Mouse (Mus musculus) T-helper 1 cell (primary cell): ENCODE results near the gene Eed.

Source experiments
- in situ Hi-C: fragments of 300-600 bp; cut with MboI, MseI; formaldehyde crosslinking; loops from one replicate; pipeline ENCODE4 v1.15.1; 2025; ENCODE audit warnings: high pct_unique_total_duplicates

Eed gene

DNA sequence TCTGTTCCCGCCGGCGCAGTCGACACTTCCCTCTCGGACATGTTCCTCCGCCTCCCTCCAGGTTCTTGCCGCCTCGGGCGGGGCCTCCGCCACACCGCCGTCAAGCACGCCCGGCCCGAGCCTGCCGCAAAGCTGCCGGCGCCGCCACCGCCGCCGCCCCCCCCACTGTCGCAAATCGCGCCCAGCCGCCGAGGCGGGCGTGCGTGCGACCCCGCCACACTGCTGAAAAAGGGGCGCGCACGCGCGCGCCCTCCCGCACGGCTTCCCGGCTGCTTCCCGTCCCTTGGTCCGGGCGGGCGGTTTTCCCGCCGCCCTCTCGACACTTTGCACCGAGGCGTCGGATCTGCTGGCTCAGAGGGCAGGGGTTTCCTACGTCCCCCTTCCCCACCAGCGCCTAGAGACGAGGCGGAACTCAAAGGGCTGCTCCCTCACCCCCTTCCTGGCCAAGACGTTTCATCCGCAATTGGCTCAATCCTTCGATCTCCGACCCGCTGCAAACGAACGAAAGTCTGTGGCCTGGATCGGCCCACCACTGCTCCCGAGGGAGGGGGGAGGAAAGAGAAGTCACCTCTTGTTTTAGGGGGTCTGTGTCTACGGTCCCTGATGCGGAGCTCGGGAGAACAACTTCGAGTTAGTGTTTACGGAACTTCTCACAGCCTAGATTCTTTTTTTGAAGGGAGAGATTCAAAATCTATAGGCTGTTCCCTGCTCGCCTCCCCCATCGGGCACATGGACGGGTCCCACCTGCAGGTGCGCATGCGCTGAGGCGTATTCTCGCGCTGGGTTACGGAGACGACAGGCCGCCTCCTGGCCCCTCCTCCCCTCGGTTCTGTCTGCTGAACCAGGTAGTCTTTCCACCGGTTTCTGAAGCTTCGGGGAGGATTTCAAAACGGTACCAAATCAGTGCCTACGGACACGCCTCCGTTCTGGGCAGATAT is at the start of gene Eed:
Gene Eed (minus strand): TSS at position 499 of the 938 bp plus-strand sequence.
- in situ Hi-C loops: no loop called here

DNA sequence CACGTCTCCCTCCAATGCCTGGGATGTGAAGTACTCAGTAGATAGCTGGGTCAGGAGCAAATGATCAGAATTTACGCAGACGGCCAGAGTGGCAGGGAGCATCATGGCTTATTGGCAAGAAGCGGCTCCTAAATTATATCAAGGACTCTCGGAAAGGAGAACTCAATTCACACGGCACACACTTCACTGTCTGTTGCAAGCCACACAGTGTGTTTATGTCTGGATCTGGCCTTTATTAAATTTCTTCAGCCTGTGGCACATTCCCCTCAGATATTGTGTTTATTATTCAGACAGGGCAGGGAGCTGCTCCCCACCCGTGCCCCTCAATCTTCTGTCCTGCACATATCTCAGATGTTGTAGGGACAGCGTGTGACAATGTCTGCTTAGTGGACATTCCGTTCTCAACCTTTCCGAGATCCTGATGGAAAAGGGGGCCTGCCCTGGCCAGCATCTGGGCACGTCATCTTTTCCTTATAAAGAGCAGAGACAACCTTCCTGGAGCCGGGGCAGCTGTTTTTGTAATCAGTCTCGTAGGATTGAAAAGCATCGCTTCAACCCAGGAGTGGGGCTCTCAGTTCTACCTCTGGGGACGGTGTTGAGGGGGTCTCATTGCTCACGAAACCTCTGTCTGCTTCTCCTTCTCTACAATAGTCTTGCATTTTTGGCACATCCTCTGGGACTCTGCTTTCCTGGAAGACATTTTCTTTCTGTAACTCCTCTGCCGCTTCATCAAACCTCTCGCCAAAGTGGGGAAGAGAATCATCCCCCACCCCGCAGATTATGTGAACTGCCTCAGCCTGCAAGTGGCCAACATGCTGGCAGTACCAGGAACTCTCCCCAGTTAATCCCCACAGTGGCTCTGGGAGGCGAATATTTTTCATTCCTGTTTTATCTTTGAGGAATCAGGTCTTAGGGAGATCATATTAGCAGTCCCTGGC is 49.0 kb upstream of the Eed start:
- in situ Hi-C loops: no loop called here

DNA sequence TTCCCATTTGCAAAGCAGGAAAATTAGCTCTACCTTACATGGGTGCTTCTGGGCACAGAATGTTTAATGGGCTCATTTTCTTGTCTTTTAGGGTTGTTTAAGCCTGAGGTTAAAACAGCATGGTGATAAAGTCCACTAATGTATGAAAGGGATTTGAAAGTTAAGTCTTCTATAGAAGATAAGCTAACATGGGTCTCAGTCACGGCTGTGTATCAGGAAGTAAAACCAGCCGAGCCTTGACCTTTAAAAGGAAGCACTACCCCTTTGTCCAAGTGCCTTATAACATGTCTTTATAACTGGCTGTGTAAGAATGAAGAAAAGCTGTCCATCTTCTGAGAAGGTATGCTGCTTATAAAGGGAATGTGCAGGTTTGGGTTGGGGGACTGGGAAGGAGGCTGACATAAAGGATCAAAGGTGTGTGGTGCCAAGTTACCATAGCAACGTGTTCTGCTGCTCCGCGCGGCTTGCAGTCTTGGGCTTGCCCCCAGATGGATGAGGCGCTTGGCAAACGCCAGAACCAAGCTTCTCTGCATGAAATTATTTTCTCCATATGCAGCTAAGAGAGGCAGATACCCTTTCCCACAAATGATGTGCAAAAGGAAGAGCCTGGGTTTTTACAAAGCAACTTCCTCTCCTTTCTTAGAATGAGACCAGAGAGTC is 48.2 kb upstream of the Eed start:
- in situ Hi-C loops: no loop called here

DNA sequence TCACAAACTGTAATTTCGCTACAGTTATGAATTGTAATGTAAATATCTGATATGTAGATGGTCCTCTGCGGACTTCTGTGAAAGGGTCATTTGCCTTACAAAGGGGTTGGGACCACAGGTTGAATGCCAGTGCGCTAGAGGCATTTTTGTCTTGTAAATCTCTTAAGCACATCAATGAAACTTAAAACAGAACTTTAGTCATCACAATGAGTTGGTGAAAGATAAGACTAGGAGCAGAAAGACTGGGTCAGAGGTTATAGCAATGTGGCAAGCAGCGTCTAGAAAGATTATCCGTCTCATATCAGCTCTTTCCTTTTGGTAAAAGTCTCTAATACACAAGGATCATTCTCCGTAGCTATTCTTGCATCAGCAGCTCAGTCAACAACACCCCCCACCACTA is 44.2 kb upstream of the Eed start:
- in situ Hi-C loops: no loop called here

DNA sequence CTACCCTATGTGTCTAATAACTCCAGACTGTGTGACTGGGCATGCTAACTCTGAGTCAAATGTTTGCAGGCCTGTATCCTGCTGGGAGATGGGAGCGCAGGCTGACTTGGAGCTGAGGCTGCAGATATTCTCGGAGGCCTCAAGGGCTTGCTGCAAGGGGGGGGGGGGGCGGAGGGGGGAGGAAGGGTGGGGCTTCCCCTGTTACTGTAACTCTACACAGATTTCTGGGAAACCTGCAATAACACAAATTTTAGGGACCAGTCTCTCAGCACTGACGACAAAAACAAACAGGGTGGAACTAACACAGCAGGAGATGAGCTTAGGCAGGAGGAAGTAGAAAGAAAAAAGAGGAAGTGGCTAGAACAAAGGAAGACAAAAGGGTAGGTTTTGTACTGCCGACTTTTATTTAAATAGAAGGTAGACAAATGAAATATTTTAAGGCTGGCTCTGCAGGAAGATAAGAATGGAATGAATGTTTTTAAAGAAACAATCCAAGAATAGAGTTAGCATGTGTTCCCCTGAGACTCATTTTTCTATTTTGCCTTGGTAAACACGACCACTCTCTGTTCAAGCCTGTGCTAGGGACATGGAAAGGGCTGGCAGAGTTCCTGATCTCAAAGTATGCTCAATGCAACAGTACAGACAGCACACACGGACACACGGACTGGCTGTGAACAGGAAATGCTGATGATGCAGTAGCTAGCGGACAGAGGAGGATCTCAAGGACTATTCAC is 42.4 kb upstream of the Eed start:
- in situ Hi-C loops: no loop called here

DNA sequence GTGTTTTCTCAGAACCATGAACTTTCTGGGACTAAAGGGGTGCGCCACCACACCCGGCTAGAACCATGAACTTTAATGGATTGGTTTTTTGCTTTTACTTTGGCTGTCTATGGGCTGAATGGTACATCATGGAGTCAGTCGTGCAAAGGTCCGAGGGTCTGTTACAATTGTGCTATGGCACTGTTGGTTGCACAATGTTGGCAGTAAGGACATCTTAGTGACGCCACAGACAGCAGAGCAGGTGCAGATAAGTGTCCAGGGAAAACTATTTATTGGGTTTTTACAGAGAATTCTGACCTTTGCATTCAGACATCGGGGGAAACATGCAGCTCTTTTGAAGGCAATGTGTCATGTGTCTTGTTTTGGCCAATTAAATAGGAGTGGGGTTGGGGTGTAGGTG is 39.5 kb upstream of the Eed start:
- in situ Hi-C loops: no loop called here

DNA sequence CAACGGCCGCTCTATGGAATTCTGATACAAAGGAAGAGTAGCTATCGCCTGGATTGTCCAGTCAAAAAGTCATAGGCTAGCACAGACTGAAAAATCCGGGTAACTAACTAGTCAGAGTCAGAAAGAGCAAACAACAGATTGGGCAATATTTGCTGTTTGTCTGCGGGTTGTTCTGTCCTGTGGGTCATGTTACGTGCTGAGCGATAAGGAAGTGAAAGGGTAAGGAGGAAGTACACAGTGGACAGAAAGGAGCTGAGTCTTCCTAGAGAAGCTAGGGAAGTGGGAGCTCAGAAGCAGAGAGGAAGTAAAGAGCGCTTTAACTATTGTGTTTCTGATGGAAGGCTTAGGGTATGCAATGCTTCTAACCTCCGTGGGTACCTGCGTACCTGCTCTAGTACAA is 38.8 kb upstream of the Eed start:
- in situ Hi-C loops: no loop called here

DNA sequence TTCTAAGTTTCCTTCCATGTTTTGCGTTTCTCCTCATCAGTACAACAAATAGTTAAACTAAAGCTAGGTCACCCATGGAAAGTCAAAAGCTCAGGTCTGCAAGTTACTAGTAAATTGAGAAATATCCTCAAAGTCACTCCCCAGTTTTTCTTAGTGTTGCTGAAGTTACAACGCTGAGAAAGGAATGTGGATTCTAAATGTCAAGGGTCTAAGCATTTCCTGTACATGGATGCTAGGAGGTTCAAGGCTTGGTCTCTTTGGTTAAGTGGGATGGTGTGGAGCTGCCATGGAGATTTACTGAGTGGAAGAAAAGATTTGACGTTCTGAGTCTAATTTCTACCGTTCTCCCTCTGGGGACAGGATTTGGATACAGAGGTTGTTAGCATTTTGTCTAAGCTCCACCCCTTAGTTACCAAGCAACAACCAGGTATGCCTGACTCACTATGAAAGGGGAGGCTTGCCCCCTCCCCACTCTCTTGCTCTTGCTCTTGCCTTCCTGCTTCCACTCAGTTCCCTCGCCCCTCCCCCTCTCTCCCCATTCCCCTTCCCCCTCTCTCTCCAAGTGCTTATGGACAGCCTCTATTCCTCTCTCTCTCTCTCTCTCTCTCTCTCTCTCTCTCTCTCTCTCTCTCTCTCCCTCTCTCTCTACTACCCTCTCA is 36.3 kb upstream of the Eed start:
- in situ Hi-C loops: no loop called here

DNA sequence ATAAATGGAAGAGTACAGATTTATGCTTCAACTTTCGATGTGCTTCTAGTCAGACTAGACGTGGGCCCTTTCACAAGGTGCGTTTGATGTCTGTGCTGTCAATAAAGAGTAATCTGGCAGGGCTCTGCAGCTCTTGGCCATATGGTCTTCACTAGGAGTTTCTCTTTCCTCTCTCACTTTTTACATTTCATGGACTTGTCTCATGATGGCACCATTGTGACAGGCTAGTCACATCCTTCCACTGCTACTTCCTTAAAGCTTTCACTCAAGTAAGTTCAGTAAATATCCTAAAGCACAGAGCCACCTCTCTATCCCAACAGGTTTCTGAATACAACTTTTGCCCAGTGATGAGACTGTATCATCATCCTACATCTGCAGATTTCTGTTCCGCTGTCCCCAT is 35.7 kb upstream of the Eed start:
- in situ Hi-C loops: no loop called here

DNA sequence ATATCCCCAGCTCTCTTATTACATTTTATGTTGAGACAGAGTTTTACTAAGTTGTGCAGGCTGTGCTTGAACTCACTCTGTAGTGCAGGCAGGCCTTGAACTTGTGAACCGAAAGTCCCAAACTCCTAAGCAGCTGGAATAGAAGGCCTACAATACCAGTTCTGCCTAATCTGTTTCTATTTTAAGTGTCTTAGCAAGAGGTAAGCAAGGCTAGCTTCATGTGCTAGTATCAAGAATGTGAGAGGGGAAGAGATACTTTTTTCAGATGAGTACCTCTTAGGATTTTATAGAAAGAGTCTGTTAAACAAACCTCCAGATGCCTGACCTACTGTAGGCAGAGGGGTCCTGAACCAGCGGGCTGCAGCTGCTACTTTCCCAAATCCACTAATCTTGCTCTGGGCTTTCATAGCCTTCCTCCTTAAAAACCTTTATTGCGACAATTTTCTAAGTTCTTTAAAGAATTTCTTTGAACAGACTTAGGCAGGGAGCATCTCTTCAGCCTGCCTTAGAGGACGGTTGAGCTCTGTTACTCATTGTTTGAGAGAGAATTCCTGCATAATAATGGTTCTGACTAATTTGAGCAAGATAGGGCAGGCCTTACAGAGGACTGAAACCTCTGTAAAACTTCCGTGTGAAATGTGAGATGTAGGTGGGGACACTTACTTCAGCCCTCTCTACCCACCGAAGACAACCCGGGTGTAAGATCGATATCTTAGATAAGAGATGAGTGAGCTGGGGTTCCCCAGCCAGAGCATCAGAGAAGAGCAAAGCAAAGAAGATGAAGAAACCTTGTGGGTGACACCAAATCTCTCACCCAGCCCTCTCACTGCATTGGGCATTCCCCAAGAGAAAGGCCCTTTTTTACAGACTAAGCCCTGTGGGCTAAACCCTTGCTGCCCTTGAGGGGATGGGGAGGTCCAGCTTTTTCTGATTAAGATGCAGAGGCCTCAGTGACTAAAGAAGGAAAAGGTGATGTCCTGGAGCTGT is 26.2 kb upstream of the Eed start:
- in situ Hi-C loops: no loop called here

DNA sequence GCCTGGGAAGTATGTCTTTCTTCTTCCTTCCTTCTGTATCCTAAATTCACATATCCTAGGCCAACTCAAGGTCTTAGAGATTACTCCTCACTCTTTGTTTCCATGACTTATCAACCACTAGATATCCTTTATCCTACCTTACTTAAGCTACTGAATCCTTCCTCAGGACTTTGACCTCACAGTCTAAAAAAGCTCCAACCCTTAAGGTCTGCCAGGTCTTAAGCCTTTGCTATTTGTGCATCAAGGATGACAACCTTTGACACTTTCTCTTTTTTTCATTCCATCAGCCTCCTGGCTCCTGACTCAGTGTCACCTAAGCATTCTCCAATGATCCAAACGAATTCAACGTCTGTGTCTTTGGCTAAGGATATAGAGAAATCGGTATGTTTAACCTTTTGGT is 24.0 kb upstream of the Eed start:
- in situ Hi-C loops: no loop called here

DNA sequence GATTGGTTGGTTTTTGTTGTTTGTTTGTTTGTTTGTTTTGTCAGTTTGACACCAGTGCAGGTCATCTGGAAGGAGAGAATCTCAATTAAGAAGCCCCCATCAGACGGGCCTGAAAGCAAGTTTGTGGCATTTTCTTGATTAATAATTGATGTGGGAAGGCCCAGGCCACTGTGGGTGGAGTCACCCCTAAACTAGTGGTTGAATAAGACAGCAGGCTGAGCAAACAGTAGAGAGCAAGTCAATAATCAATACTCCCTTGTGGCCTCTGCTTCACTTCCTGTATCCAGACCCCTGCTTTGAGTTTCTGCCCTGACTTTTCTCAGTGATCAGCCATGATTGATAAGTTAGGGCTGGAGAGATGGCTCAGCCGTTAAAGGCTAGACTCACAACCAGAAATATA is 21.6 kb upstream of the Eed start:
- in situ Hi-C loops: no loop called here

DNA sequence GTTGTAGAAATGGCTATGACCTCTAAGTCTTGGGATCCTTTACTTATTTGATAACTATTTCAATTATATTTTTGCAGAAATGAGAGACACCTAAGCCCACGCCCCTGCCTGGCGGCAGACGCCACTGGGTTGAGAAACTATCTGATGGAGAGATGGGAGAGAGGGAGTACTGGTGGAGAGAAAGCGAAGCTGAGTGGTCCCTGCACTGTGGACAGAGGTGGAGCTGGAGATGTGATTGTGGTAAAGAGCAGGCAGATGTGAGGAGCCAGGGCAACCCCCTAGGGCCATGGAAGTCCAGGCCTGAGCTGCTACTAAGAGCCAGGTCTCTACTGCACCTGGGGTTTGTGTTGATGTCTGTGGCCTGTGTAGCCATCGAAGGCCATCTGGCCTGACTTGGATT is 18.7 kb upstream of the Eed start:
- in situ Hi-C loops: loop anchor here (5.0 to 10.0 kb wide), 2 partner anchors 148 to 575 kb away; no protein-coding TSS in a partner anchor

DNA sequence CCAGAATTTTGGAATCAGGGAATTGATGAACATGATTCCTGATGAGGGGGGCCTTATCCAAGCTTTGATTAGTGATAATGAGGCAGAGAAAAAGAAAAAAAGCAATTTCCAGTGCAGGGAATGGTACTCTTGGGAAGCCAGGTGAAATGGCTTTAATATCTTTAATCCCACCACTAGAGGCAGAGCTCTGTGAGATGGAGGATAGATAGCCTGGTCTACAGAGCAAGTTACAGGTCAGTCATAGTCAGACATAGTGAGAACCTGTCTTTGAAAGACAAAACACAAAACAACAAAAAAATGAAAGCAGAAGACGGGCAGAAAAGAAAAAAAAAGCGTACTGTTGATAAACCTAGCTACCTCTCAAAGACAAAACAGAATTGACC is 17.8 kb upstream of the Eed start:
- in situ Hi-C loops: loop anchor here (5.0 to 10.0 kb wide), 2 partner anchors 149 to 576 kb away; no protein-coding TSS in a partner anchor

DNA sequence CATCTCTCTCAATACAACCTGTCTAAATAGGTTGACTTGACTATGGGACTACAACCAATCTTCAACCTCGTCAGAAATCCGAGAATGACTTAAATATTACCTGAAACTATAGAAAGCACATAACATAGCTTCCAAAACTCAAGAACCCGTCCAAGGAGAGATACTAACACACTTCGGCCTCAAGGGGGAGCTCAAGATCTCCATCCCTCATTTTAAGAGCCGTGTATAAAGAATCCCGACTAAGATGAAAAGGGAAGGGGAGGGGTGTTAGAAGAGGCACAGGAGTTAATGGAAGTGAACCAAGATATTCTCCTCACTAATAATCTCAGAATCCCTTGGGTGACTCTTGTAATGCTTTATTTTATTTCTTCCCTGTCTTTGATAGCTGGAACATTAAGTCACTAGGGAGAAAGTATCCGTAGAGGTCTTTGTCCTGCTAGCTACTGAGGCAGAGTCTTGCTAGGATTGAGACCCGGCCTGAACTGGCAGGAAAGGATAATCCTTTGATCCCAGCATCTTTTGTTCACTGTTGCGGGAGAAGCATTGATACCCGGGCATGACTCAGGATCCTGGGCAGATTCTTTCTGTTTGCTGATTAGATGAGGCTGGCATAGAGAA is 17.3 kb upstream of the Eed start:
- in situ Hi-C loops: loop anchor here (5.0 to 10.0 kb wide), 2 partner anchors 149 to 577 kb away; no protein-coding TSS in a partner anchor

DNA sequence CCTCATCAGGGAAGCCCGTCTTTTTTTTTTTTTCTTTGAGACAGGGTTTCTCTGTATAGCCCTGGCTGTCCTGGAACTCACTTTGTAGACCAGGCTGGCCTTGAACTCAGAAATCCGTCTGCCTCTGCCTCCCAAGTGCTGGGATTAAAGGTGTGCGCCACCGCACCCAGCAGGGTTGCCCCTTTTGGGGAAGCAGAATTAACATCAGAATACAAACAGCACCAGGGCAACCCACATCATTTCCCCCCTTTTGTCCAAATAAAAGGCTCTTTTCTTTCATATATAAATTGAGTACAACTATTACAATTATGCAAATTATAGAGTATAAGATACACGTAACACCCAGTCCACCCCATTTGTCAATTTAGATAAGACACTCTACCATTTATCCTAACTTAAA is 16.7 kb upstream of the Eed start:
- in situ Hi-C loops: loop anchor here (5.0 to 10.0 kb wide), 2 partner anchors 150 to 577 kb away; no protein-coding TSS in a partner anchor

DNA sequence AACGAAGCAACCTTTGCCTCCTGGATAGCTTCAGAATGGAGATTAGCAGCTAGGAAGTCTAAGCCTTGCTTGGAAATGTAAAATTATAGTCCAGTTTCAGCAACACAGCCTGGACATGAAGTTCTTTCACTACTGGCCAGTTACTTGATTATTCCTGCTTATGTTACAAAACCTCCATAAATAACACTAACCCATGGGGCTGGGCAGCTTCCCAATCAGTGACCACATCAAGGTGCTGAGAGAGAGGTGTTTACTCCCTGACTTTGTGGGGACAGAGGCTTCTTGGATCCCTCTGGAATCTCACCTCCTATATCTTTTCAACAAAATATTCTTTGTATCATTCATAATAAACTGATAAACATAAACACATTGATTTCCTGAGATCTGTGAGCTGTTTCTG is 12.3 kb upstream of the Eed start:
- in situ Hi-C loops: loop anchor here (10.0 kb wide), 1 partner anchor 582 kb away; no protein-coding TSS in a partner anchor

DNA sequence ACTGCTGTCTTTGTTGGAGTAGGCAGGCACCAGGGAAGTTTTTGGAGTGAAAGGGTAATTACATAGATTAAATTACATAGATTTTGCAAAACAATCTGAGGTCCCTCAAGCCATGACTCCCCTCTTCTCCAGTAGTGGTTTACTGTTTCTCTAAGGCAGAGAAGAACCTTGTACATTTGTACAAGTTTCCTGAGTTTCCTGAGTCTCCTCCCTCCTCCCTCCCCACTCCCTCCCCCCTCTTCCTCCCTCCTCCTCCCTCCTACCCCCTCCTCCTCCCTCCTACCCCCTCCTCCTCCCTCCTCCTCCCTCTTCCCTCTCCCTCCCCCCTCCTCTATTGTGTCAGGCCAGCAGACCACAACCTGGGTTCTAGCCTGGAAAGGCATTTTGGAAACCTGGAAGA is 3.6 kb upstream of the Eed start:
- in situ Hi-C loops: no loop called here

DNA sequence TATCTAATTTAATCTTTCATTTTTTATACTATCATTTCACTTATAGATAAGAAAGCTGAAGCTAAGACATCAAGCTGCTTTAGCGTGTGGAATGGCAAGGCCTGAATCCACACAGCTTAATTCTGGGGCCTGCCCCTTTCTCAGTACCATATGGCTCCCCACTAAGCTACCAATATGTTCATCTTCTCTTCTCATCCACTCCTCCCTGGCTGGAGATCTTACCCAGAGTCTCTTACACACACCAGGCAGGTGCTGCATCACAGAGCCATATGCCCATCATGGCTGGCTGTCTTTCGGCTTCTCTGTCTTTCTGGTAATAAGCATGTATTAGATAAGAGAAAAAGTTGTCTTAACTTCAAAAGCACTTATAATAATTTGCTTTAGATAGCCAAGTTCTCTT is 2.7 kb upstream of the Eed start:
- in situ Hi-C loops: no loop called here
